Mouse (Mus musculus): Measurements from ENCODE around the gene Atp6v0a2.
"Not testable (repeated sequence)": the region's sequence is repeated elsewhere in the genome, so short reads cannot be mapped to it uniquely, and the experiment has no call there.

The Atp6v0a2 gene

DNA sequence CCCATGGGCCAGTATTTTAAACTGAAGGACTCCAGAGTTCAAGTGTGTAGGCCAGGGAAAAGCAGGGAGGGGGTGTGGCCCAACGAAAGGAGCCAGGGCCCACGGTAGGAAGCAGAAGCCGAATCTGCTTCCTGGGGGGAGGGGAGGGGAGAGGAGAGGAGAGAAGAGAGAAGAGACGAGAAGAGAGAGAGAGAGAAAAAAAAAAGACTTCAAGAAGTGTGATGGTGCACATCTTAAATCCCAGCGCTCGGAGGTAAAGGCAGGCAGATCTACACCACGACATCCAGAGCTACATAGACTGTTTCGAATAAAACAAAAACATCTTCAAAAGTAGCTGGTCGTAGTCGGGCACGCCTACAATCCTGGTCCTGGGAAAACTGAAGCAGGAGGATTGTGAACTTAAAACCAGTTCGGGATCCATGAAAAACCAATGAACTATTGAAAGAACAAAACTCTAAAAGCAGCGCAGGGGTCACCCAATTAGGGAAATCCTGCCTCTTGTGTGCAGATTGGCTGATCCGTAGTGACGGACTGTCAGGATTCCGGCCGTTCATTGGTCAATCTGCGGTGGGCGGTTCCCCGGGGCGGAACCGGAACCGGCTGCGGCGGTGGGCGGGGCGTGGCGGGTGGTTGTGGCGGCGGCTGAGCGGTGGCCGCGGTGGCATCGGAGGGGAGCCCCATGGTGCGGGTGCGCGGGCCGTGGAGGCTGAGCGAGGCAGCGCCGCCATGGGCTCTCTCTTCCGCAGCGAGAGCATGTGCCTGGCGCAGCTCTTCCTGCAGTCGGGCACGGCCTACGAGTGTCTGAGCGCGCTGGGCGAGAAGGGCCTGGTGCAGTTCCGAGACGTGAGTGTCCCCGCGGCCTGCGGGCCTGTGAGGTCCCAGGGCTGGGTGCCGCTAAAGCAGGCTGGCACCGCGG is at the start of gene Atp6v0a2:
Gene Atp6v0a2, plus strand, starts transcription at position 129 of the 916 bp plus-strand sequence.
- peak; percentile 94 to 95 for DNase-seq (ENCODE audit: low spot score in 2 of 2)

GRCm38 (mm10) chr5:124578633-124579317 is 49.6 kb upstream of the Atp6v0a2 start, which contains the start of the genes Eif2b1 and Gtf2h3:
TSS of gene Eif2b1 (minus strand) at chr5:124579131.
TSS of gene Gtf2h3 (plus strand) at chr5:124579140.
- DNase-seq (ENCODE audit: low spot score in 2 of 2): peak; percentile 84 to 91

DNA sequence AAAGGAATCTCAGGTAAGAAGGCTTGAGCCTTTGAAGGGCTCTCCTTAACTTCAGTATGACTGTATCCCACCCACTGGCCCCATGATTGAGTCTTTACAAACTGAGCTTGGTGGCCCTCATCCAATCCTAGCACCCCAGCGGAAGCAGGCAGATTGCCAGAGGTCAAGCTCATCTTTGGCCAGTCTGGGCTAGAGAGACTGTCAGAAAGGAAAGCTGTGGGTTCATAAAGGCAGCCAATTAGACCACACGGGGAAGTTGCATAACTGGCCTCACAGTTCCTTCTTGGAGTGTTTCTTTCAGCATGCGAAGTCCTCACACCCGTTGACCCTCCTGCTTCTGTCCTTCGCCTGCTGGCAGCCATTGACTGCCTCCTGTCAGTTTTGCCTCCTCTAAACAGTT is 45.9 kb upstream of the Atp6v0a2 start:
- peak in 1 of 2 experiments; percentile 25 for DNase-seq (ENCODE audit: low spot score in 2 of 2)

- DNase-seq (ENCODE audit: low spot score in 2 of 2): no peak
Measured at GRCm38 (mm10) chr5:124592768-124593167, 35.6 kb upstream of the Atp6v0a2 start.

DNA sequence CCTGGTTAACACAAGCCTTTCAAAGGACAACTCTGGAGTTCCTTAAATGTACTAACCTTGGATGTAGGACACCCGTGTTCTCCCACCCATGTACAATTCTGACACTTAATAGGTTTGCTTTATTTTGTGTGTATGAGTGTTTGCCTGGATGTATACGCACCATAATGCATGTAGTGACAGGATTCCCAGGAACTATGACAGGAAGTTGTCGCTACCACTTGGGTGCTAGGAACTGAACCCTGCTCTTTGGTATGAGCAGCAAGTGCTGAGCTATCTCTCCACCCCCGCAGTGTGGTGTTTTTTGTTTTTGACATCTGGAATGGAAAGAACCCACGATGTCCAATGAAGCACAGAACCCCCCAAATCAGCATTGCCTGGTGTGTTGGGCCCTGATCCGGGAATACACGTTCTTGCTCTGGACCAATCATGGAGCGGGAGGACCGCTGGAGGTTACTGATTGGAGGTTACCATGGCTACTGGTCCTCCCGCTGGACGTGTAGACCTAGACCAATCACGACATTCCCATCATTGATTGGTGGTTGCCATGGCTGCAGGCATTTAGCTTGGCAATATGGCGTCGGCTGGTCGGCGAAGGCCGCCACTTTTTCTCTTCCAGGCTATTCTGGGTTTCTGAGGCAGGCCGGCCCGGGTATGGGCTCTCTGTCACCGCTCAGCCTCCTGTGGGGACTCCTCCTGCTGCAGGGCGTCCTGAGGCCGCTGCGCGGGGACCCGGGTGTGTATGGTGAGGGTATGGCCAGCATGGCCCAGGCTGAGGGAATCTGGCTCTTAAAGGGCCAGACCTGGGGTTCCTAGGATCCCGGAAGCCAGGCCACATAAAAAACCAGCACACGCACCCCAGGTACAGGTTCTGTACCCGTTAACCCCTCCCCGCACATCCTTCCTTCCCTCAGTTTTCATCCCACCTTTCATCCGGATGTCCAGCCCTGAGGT is 29.9 kb upstream of the Atp6v0a2 start:
- peak; percentile 95 to 98 for DNase-seq (ENCODE audit: low spot score in 2 of 2)

- DNase-seq (ENCODE audit: low spot score in 2 of 2): not testable (repeated sequence)
Measured at GRCm38 (mm10) chr5:124599726-124600125, 28.6 kb upstream of the Atp6v0a2 start.

DNA sequence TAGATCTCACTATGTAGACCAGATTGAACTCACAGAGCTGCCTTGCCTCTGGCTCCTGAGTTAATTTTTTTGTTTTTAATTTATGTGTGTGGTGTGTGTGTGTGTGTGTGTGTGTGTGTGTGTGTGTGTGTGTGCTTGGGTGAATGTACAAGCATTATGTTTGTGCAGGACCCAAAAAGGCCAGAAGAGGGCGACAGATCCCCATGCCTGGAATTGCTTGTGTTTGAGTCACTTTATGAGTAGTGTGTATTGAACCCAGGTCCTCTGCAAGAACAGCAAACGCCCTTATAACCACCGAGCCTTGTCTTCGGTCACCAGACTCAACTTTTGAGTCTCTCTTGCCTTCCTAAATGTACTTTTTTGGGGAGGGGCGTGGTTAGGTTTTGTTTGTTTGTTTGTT is 26.0 kb upstream of the Atp6v0a2 start:
- DNase-seq (ENCODE audit: low spot score in 2 of 2): no peak

- DNase-seq (ENCODE audit: low spot score in 2 of 2): peak in 1 of 2 experiments; percentile 27
Measured at GRCm38 (mm10) chr5:124604296-124604695, 24.1 kb upstream of the Atp6v0a2 start.

DNA sequence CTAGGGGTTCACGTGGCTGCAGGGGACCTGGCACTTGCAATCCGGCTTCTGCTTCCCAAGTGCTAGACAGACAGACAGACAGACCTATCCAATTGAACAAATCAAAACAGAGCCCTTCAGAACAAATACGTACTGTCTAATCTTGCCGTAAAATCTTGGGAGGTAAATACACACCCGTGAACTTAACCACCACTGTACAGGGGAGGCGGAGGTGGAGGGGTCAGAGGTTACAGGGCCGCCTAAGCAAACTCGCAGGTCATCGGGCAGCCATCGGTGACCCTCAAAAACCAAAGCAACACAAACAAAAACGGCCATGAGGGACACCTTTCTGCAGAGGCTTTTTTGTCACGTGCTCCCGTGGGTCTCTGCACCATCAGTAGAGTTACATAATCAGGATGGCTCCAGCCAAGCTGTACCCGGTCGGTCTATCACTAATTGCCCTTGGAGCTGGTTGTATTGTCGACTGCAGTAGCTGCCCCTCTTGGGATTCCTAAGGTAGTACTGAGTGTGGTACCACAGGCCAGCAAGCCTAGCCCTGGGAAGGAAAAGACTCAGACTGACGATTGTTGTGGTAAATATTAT is 23.2 kb upstream of the Atp6v0a2 start:
- no peak for DNase-seq (ENCODE audit: low spot score in 2 of 2)

- no peak for DNase-seq (ENCODE audit: low spot score in 2 of 2)
Measured at GRCm38 (mm10) chr5:124610965-124611364, 17.4 kb upstream of the Atp6v0a2 start.

- DNase-seq (ENCODE audit: low spot score in 2 of 2): peak; percentile 17 to 56
Measured at GRCm38 (mm10) chr5:124614709-124615108, 13.7 kb upstream of the Atp6v0a2 start.

DNA sequence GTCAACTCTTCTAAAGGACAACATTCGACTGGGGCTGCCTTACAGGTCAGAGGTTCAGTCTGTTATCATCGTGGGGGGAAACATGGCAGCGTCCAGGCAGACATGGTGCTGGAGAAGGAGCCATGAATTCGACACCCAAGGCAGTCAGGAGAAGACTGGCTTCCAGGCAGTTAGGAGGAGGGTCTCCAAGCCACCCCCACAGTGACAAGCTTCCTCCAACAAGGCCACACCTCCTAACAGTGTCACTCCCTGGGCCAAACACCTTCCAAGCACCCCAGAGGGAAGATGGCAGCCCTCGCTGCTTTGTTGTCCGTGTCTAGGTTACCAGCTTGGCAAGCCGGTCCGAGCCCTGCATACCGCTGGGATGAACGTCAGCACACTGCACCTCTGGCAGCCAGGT is 9.7 kb upstream of the Atp6v0a2 start:
- no peak for DNase-seq (ENCODE audit: low spot score in 2 of 2)

- peak in 1 of 2 experiments; percentile 19 for DNase-seq (ENCODE audit: low spot score in 2 of 2)
Measured at GRCm38 (mm10) chr5:124621362-124621761, 7.0 kb upstream of the Atp6v0a2 start.

- no peak for DNase-seq (ENCODE audit: low spot score in 2 of 2)
Measured at GRCm38 (mm10) chr5:124622890-124623289, 5.5 kb upstream of the Atp6v0a2 start.

- no peak for DNase-seq (ENCODE audit: low spot score in 2 of 2)
Measured at GRCm38 (mm10) chr5:124624291-124624690, 4.1 kb upstream of the Atp6v0a2 start.

DNA sequence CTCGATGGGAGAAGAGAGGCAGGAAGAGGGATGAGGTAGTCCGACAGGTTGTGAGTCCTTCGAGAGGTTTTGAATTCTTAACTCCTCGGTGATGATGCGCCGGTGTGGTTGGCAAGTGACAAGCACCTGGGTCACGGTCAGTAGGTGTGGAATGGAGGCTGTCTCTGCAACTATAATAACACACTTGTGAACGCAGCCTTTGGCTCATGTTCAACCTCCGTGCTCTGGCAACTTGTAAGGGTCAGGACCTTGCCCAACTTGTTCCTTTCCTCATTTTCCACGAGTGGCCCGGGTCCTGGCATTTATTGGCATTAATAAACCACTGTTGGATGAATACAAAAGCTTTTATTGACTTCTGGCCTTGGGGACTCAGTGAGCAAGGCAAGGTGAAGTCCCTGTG is 1.3 kb downstream of the Atp6v0a2 start:
- no peak for DNase-seq (ENCODE audit: low spot score in 2 of 2)

DNA sequence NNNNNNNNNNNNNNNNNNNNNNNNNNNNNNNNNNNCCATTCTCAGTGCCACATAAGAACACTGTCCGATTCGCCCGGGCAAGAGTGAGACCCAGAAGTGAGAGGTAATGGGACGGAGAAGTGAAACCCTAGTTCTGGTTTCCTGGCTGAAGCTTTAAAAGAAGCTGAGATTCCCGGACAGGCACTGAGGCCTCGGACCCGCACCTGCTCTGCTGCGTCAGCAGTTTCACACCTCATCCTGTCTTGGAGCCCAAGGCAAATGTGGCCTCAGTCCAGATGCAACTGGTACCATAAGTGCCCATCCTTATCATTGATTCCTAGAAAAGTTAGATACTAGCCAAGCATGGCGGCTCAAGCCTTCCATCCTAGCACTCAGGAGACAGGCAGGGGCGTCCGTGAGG is 3.3 kb downstream of the Atp6v0a2 start:
- DNase-seq (ENCODE audit: low spot score in 2 of 2): no peak

- no peak for DNase-seq (ENCODE audit: low spot score in 2 of 2)
Measured at GRCm38 (mm10) chr5:124632461-124632860, 4.1 kb downstream of the Atp6v0a2 start.

- no peak for DNase-seq (ENCODE audit: low spot score in 2 of 2)
Measured at GRCm38 (mm10) chr5:124633425-124633824, 5.0 kb downstream of the Atp6v0a2 start.

DNA sequence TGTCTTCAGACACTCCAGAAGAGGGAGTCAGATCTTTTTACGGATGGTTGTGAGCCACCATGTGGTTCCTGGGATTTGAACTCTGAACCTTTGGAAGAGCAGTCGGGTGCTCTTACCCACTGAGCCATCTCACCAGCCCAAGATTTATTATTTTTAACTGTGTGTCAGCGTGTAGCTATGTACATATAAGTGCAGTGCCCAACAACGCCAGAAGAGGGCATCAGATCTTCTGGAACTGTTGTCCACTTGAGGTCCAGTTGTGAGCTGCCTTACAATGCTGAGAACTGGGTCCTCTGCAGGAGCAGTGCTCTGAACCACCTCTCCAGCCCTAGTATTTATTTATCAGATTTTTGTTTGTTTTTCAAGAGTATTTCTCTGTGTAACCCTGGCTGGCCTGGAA is 6.7 kb downstream of the Atp6v0a2 start:
- DNase-seq (ENCODE audit: low spot score in 2 of 2): not testable (repeated sequence)

DNA sequence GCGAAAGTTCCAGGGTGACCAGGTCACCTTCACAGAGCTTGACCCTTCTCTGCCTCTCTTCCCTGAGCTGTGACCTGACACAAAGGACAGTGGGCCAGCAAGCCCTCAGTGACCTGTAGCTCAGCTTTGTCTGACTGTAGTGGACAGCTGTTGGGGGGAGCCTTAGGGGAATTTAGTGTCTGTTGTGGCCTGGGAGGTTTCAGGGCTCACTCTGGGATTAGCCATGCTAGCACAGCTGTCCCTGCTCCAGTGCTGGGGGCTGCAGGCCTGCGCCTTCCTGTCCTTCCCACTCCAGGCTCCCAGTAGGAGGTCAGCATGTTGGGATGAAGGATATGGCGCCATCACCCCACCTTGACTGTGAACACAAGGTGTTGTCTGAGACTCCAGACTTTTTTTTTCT is 7.8 kb downstream of the Atp6v0a2 start:
- DNase-seq (ENCODE audit: low spot score in 2 of 2): no peak

All from heart, adult 9 months (tissue).